Mouse (Mus musculus) midbrain, embryonic 14.5 days (tissue): ENCODE measurements around the gene Tchp. TPM values are rescaled to one million over a fixed set of nuclear protein-coding genes. Genes with fewer than 3 reads are reported as not detected.

Experiments
- ATAC-seq: fragments of 200-750 bp; cut with Nextera tagmentation; 2 replicates; pipeline ENCODE4 v1.8.0; 2017; ENCODE audit warnings: moderate number of reproducible peaks, moderate library complexity; ENCODE audit not compliant: low FRiP score, low TSS enrichment
- DNase-seq: peaks from one replicate; pipeline ENCODE4 v3.0.0-alpha.2; 2015
- H3K27ac ChIP-seq: fragments of 300-500 bp; sonication (generic); replicated peaks from 2 replicates; pipeline ENCODE4 v1.5.1; 2014; ENCODE audit warnings: mild to moderate bottlenecking, low read depth, low read length, moderate library complexity
- H3K27me3 ChIP-seq: fragments of 300-500 bp; sonication (generic); 2 replicates; pipeline ENCODE4 v1.6.1; 2014; ENCODE audit warnings: low read length, control low read depth, mixed read lengths; ENCODE audit not compliant: control insufficient read depth, insufficient read depth
- H3K36me3 ChIP-seq: fragments of 300-500 bp; sonication (generic); 2 replicates; pipeline ENCODE4 v1.6.1; 2014; ENCODE audit warnings: low read length, control low read depth; ENCODE audit not compliant: control insufficient read depth, insufficient read depth
- H3K4me1 ChIP-seq: fragments of 300-500 bp; sonication (generic); 2 replicates; pipeline ENCODE4 v1.6.1; 2014; ENCODE audit warnings: mild to moderate bottlenecking, antibody characterized with exemption, low read length, control low read depth; ENCODE audit not compliant: control insufficient read depth, insufficient read depth
- H3K4me2 ChIP-seq: fragments of 300-500 bp; sonication (generic); 2 replicates; pipeline ENCODE4 v1.6.1; 2014; ENCODE audit warnings: mild to moderate bottlenecking, low read length, moderate library complexity
- H3K4me3 ChIP-seq: fragments of 300-500 bp; sonication (generic); replicated peaks from 2 replicates; pipeline ENCODE4 v1.5.1; 2014; ENCODE audit warnings: low read depth, low read length
- H3K9ac ChIP-seq: fragments of 300-500 bp; sonication (generic); replicated peaks from 2 replicates; pipeline ENCODE4 v1.6.1; 2014; ENCODE audit warnings: mild to moderate bottlenecking, low read length, moderate library complexity
- H3K9me3 ChIP-seq: fragments of 300-500 bp; sonication (generic); 2 replicates; pipeline ENCODE4 v1.6.1; 2016; ENCODE audit warnings: low read length, control low read depth, mixed read lengths; ENCODE audit not compliant: control insufficient read depth
- WGBS: fragments of 180-500 bp; shearing (Covaris S2); extraction: QIAGEN DNeasy Blood & Tissue Kit; methylation state at CpG from one replicate; pipeline ENCODE4 v1.1.7; 2014; 5-methylcytosine and 5-hydroxymethylcytosine counted together
- polyA plus RNA-seq: library from polyadenylated mRNA; unstranded; fragments of >200 nt; fragmentation: Nextera tagmentation; extraction: Ambion mirVana; gene quantifications from 2 replicates; pipeline ENCODE4 v1.2.1, GENCODE M21; 2014

Gene Tchp
- polyA plus RNA-seq, 1 experiment from 2014 or later = 14.4 TPM

DNA sequence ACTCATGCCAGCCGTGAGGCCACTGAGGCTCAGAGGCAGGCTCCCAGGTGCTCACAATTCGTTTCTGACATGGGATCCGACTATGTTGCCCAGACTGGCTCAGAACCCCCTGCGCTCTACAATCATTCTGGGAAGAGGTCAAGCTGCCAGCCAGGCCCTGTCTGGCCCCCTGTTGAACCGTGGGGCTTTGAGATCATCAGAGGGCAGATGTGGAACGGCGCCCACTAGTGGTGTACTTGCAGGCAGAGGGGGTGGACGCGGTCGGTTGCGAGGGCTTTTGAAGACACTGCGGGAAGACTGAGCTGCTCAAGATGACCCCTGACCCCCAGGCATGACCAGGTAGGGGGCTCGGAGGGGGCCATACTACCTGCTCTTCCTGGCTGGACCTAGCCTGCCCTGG, 34.4 kb upstream of the Tchp start:
- Histone ChIP-seq H3K4me3 (no peak overlapping the region), H3K9me3 (no peaks in the 10 kb centered on the region), H3K9ac (no peak overlapping the region), H3K27me3 (no peaks in the 10 kb centered on the region), H3K4me2 (no peak overlapping the region), H3K36me3 (peaks cover 35% of the 10 kb centered on the region), H3K4me1 (no peaks in the 10 kb centered on the region), H3K27ac (no peak overlapping the region)
- DNase-seq (no peak), ATAC-seq (no peak)
- WGBS = 88% methylated on average over 13 of the region's 13 CpGs

DNA sequence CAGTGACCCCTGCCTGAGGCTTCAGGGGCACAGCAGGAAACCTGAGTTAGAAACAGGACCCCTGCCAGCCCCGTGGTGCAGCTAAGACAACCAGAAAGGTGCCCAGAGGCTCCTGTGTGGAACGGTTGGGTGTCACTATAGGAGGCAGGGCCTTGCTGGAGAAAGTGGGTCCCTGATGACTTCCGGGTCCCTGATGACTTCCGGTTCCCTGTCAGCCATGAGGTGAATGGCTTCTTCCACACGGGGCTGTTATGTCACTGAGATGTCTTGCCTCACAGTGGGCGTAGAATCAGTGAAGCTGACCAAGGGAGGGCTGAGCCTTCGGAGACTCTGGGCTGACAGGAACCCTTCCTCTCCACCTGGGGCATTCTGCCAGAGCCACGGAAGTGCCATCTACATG, 33.0 kb upstream of the Tchp start:
- H3K4me1 ChIP-seq = no peaks in the 10 kb centered on the region
- H3K9ac ChIP-seq = no peak overlapping the region
- H3K27ac ChIP-seq = no peak overlapping the region
- H3K36me3 ChIP-seq = peaks cover 35% of the 10 kb centered on the region
- H3K27me3 ChIP-seq = no peaks in the 10 kb centered on the region
- whole genome bisulfite sequencing = 88% methylated on average over 8 of the region's 8 CpGs
- no peak overlapping the region for H3K4me2 ChIP-seq
- DNase-seq (no peak), ATAC-seq (no peak)
- no peak overlapping the region for H3K4me3 ChIP-seq
- no peaks in the 10 kb centered on the region for H3K9me3 ChIP-seq

DNA sequence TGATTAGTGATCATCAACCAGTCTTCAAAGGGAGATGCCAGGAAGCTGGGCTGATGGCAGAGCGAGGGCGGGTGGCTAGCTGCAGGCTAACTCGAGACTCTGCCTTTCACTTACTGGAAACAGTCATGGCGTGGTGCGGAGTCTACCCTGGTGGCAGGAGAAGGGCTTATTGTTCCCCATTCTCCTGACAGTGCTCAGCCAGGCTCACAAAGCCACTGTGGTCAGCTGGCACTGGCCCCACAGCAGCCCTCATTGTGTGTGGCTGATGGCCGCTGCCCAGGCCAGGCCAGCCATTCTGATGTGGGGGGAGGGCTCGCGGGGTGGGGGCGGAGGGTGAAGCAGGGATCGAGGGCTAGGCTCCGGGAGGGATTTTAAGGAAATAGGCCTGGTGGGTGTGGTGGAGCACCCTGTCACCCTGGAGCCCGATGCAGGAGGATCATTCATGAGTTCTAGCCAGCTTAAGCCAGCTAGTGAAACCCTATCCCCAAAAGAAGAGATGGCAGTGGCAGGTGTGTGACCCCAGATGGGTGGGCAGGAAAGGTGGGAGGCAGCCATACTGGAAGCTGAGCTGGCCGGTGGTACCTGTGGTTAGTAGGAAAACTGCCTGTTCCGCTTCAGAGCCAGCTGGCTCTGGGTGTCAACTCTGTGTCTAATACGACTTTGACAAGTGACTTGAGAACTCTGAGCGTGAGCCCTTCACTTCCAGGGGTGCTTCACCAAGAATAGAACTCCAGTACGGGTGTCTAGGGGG, 27.5 kb upstream of the Tchp start:
- 66% methylated on average over 17 of the region's 17 CpGs for WGBS
- Histone ChIP-seq H3K36me3 (peaks cover 20% of the 10 kb centered on the region), H3K4me2 (no peak overlapping the region), H3K27me3 (no peaks in the 10 kb centered on the region), H3K9ac (no peak overlapping the region; the same call in 1 of the 2 replicates), H3K9me3 (no peaks in the 10 kb centered on the region), H3K4me1 (no peaks in the 10 kb centered on the region), H3K4me3 (no peak overlapping the region), H3K27ac (no peak overlapping the region)
- ATAC-seq (no peak), DNase-seq (no peak)

DNA sequence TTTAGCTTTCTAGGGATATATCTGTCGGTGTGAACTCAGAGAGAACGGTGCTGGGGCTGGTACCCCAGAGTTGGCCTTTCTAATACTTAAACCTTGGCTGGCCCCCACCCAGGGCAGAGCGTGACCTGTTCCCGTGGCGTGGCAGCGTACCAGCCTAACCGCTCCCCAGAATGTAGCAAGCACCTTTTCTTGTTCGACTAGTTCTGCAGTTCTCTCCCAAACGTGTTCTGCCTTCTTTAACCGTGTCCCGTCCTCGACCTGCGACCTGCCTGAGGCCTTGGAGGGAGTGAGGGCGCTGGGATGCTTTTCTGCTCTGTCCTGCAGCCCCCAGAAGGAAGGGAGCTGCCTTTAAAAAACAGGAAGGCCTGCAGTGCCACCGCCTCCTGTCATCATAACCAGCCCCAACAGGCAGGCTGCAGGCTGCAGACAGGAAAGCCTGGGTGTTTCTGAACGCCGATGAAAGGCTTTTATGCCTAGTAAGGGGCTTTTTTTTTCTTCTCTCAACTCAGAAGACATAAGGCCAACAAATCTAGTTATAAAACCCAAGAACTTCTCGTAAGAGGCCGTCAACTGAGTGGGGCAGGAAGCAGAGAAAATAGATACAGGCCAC, 26.8 kb upstream of the Tchp start:
- DNase-seq (no peak), ATAC-seq (no peak)
- H3K27me3 ChIP-seq = no peaks in the 10 kb centered on the region
- H3K4me1 ChIP-seq = no peaks in the 10 kb centered on the region
- no peak overlapping the region for H3K4me3 ChIP-seq
- no peaks in the 10 kb centered on the region for H3K9me3 ChIP-seq
- H3K4me2 ChIP-seq = no peak overlapping the region
- no peak overlapping the region for H3K9ac ChIP-seq
- H3K27ac ChIP-seq = no peak overlapping the region
- 84% methylated on average over 19 of the region's 19 CpGs for WGBS
- peaks cover 16% of the 10 kb centered on the region for H3K36me3 ChIP-seq

DNA sequence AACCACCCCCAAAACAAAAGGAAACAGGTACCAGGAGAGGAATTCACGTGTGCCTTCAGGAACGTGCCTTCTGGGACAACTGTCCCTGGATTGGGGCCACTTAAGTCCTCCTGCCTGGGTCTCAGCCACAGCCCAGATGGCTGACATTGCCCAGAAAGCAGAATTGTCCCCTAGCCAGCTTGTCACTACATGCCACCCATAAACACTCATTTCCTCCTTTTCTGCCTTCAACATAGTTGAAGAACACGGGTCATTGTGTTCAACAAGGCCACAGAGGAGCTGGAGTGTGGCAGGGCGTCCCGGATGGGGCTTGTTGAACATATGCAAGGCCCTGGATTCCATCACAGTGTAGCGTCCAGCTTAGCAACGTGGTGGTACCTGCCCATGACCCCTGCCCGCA, 25.8 kb upstream of the Tchp start:
- Histone ChIP-seq H3K4me3 (no peak overlapping the region), H3K4me1 (no peaks in the 10 kb centered on the region), H3K27ac (no peak overlapping the region), H3K4me2 (no peak overlapping the region), H3K9me3 (no peaks in the 10 kb centered on the region), H3K9ac (no peak overlapping the region), H3K27me3 (no peaks in the 10 kb centered on the region), H3K36me3 (peaks cover 7% of the 10 kb centered on the region)
- no peak for ATAC-seq
- 82% methylated on average over 8 of the region's 8 CpGs for WGBS
- no peak for DNase-seq

DNA sequence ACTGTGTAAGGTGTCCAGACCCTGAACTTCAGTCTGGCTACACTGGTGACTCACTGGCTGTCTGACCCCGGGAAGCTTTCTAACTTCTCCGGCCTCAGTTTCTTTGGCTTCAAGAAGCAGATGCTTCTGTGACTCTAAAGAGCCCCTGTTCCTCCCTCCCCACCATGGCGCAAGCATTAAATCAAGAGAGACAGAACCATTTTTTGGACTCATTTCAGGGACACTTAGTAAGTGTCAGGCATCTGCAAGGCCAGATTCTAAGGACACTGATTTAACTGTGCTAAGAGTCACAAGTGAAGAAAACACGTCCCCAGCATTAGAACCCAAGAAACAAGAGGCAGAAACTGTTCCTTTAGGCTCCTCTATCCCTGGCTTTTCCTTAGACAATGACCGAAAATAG, 21.6 kb upstream of the Tchp start:
- Histone ChIP-seq H3K27ac (no peak overlapping the region), H3K4me1 (peaks cover 9% of the 10 kb centered on the region), H3K9ac (no peak overlapping the region), H3K27me3 (no peaks in the 10 kb centered on the region), H3K36me3 (no peaks in the 10 kb centered on the region), H3K9me3 (no peaks in the 10 kb centered on the region), H3K4me2 (no peak overlapping the region), H3K4me3 (no peak overlapping the region)
- DNase-seq = no peak
- ATAC-seq = no peak
- 93% methylated on average over 5 of the region's 5 CpGs for WGBS

DNA sequence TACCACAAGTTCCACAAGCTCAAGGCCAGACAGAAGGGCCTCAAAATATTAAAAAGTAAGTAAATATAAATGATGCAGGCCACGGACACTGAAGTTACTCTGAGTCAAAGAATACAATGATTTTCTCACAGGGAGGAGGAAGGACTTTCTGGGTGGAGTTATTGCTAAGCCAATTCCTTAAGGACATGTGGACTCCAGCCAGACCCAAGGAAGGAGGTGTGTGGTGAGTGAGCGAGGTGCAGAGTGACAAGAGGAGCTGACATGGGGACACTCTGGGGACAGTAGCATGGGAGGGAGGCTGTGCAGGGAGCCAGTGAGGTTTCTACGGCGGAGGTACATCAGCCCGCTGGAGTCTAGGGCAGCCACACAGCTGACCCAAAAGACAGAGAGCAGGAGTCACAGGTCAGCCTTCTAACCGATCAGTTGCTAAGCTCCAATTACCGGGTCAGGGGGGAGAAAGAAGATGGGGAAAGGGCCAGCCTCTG, 20.8 kb upstream of the Tchp start:
- WGBS = 80% methylated on average over 7 of the region's 7 CpGs
- no peaks in the 10 kb centered on the region for H3K9me3 ChIP-seq
- H3K27ac ChIP-seq = no peak overlapping the region

DNA sequence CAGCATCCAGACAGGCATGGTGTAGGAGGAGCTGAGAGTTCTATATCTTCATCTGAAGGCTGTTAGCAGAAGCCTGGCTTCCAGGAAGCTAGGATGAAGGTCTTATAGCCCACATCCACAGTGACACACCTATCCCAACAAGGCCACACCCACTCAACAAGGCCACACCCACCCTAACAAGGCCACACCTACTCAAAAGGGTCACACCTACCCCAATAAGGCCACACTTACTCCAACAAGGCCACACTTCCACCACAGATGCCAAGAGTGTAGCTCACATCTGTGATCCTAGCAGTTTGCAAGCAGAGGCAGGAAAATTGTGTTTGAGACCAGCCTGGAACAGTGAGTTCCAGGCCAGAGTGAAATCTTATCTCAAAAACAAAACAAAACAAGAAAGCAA, 19.7 kb upstream of the Tchp start:
- H3K9me3 ChIP-seq = no peaks in the 10 kb centered on the region
- no peak overlapping the region for H3K27ac ChIP-seq
- DNase-seq (no peak), ATAC-seq (no peak)
- H3K9ac ChIP-seq = no peak overlapping the region
- no peaks in the 10 kb centered on the region for H3K27me3 ChIP-seq
- no peak overlapping the region for H3K4me3 ChIP-seq
- H3K36me3 ChIP-seq = no peaks in the 10 kb centered on the region
- H3K4me1 ChIP-seq = peaks cover 13% of the 10 kb centered on the region
- no peak overlapping the region for H3K4me2 ChIP-seq

More for the DNA sequence above, 20.8 kb upstream of the Tchp start:
- DNase-seq (no peak), ATAC-seq (no peak)
- no peaks in the 10 kb centered on the region for H3K27me3 ChIP-seq
- H3K4me1 ChIP-seq = peaks cover 13% of the 10 kb centered on the region
- no peaks in the 10 kb centered on the region for H3K36me3 ChIP-seq
- no peak overlapping the region for H3K4me2 ChIP-seq
- no peak overlapping the region for H3K4me3 ChIP-seq
- no peak overlapping the region for H3K9ac ChIP-seq

DNA sequence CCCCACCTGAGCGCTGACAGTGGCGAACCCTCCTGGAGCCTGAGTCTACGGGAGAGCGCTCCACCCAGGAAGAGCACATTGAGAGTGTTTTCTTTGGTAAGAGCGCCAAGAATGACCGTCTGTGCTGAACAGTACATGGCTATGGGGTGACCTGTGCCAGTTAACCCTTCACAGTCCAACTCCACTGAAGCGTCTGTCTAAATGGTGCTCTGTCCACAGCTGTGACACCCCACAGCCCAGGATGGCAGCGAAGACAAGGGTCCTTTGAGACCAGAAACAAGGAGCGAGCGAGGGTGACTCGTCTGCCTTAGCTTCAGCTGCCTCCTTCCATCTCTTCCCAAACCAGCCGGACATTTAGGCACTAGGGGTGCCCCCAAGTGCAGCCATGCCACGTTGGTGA, 18.9 kb upstream of the Tchp start:
- ATAC-seq (no peak), DNase-seq (no peak)

More for the DNA sequence above, 18.9 kb upstream of the Tchp start:
- Histone ChIP-seq H3K9ac (no peak overlapping the region), H3K27me3 (no peaks in the 10 kb centered on the region), H3K4me3 (no peak overlapping the region), H3K4me1 (peaks cover 13% of the 10 kb centered on the region), H3K9me3 (no peaks in the 10 kb centered on the region), H3K4me2 (no peak overlapping the region), H3K36me3 (no peaks in the 10 kb centered on the region), H3K27ac (no peak overlapping the region)
- WGBS = 88% methylated on average over 13 of the region's 13 CpGs
